Mouse (Mus musculus): ENCODE measurements at regions not wholly inside any gene's neighbourhood (a gene's known extent, or its start where the extent isn't known, plus 50 kb on each side); places are given as distances from the start of the nearest gene placed in this dataset.

GRCm38 (mm10) chr6:49523184-49523583, 127.8 kb downstream of the Stk31 start:
- H3K9me3 ChIP-seq (replicated peaks; ENCODE audit: control insufficient read depth, low read length, poor library complexity, severe bottlenecking): no peaks in the 10 kb centered on the region
- H3K4me1 ChIP-seq (ENCODE audit: control insufficient read depth, insufficient read depth, low read length): no peaks in the 10 kb centered on the region
- H3K4me3 ChIP-seq (ENCODE audit: low read depth, low read length): no peak overlapping the region
- no peak overlapping the region for H3K4me2 ChIP-seq (ENCODE audit: low read length)
- H3K36me3 ChIP-seq (ENCODE audit: control insufficient read depth, insufficient read depth, low read length): no peaks in the 10 kb centered on the region
- no peak overlapping the region for H3K9ac ChIP-seq (ENCODE audit: low read depth, low read length)
- ATAC-seq: peak; percentile 54; the same call in 1 of the 2 replicates
- H3K27ac ChIP-seq (ENCODE audit: low read length): no peak overlapping the region
- no peaks in the 10 kb centered on the region for H3K27me3 ChIP-seq (ENCODE audit: control insufficient read depth, insufficient read depth, low read depth, low read length)
- WGBS: 3% methylated on average over 1 of the region's 1 CpGs

DNA sequence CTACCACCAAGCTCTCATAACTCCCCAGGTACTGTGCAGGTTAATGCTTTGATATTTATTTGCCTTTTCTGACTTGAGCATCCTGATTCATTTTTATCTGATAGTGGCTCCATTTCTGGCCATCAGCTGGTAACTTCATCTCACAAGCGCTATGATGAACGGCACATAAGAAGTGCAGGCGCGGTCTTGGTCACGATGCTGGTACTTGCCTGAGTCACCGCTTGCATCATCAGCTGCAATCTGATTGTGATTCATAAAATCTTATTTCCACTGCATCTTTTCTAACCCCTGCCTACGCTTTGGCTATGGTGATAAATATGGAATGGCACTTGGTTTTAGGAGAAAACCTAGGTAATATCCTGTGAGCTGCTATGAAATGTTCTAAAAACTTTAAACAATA, 128.3 kb downstream of the Stk31 start:
- Histone ChIP-seq H3K36me3 (ENCODE audit: control insufficient read depth, insufficient read depth, low read length) (no peaks in the 10 kb centered on the region), H3K9ac (ENCODE audit: low read depth, low read length) (no peak overlapping the region), H3K4me2 (ENCODE audit: low read length) (no peak overlapping the region), H3K4me1 (ENCODE audit: control insufficient read depth, insufficient read depth, low read length) (no peaks in the 10 kb centered on the region), H3K4me3 (ENCODE audit: low read depth, low read length) (no peak overlapping the region), H3K27ac (ENCODE audit: low read length) (no peak overlapping the region), H3K9me3 (replicated peaks; ENCODE audit: control insufficient read depth, low read length, poor library complexity, severe bottlenecking) (no peaks in the 10 kb centered on the region), H3K27me3 (ENCODE audit: control insufficient read depth, insufficient read depth, low read depth, low read length) (no peaks in the 10 kb centered on the region)
- no peak for ATAC-seq
- WGBS: 92% methylated on average over 7 of the region's 7 CpGs

- no peak overlapping the region for H3K4me2 ChIP-seq (ENCODE audit: low read length)
- 95% methylated on average over 7 of the region's 9 CpGs for WGBS
- H3K27ac ChIP-seq (ENCODE audit: low read length): no peak overlapping the region
- no peak for ATAC-seq
- H3K9ac ChIP-seq (ENCODE audit: low read depth, low read length): no peak overlapping the region
- no peaks in the 10 kb centered on the region for H3K27me3 ChIP-seq (ENCODE audit: control insufficient read depth, insufficient read depth, low read depth, low read length)
- H3K36me3 ChIP-seq (ENCODE audit: control insufficient read depth, insufficient read depth, low read length): no peaks in the 10 kb centered on the region
- no peaks in the 10 kb centered on the region for H3K4me1 ChIP-seq (ENCODE audit: control insufficient read depth, insufficient read depth, low read length)
- no peaks in the 10 kb centered on the region for H3K9me3 ChIP-seq (replicated peaks; ENCODE audit: control insufficient read depth, low read length, poor library complexity, severe bottlenecking)
- no peak overlapping the region for H3K4me3 ChIP-seq (ENCODE audit: low read depth, low read length)
Measured at GRCm38 (mm10) chr6:49533956-49534355, 138.6 kb downstream of the Stk31 start.

GRCm38 (mm10) chr6:49534551-49534950, 139.1 kb downstream of the Stk31 start:
- no peak overlapping the region for H3K4me2 ChIP-seq (ENCODE audit: low read length)
- no peaks in the 10 kb centered on the region for H3K27me3 ChIP-seq (ENCODE audit: control insufficient read depth, insufficient read depth, low read depth, low read length)
- no peaks in the 10 kb centered on the region for H3K4me1 ChIP-seq (ENCODE audit: control insufficient read depth, insufficient read depth, low read length)
- 89% methylated on average over 3 of the region's 3 CpGs for WGBS
- no peaks in the 10 kb centered on the region for H3K36me3 ChIP-seq (ENCODE audit: control insufficient read depth, insufficient read depth, low read length)
- no peaks in the 10 kb centered on the region for H3K9me3 ChIP-seq (replicated peaks; ENCODE audit: control insufficient read depth, low read length, poor library complexity, severe bottlenecking)
- no peak overlapping the region for H3K27ac ChIP-seq (ENCODE audit: low read length)
- no peak for ATAC-seq
- no peak overlapping the region for H3K4me3 ChIP-seq (ENCODE audit: low read depth, low read length)
- no peak overlapping the region for H3K9ac ChIP-seq (ENCODE audit: low read depth, low read length)

DNA sequence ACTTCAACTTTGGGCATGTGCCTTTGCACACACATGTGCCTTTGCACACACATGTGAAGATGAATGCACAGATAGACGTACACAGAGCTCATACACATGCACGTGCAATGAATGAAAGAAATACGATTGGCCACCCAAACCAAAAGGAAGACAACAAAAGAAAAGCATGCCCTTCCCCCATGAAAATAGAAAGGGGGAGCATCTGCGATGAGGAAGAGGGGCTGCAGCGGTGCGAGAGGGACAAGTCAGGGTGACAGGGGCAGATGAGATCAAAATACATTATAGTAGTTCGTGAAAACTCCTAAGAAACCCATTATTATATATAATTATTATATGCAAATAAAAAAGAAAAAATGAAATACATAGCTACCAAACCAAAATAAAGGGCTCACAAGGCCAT, 149.5 kb downstream of the Stk31 start:
- H3K9ac ChIP-seq (ENCODE audit: low read depth, low read length): no peak overlapping the region
- ATAC-seq: no peak
- H3K27me3 ChIP-seq (ENCODE audit: control insufficient read depth, insufficient read depth, low read depth, low read length): no peaks in the 10 kb centered on the region
- H3K9me3 ChIP-seq (replicated peaks; ENCODE audit: control insufficient read depth, low read length, poor library complexity, severe bottlenecking): no peaks in the 10 kb centered on the region
- 87% methylated on average over 7 of the region's 7 CpGs for WGBS
- no peaks in the 10 kb centered on the region for H3K4me1 ChIP-seq (ENCODE audit: control insufficient read depth, insufficient read depth, low read length)
- no peak overlapping the region for H3K27ac ChIP-seq (ENCODE audit: low read length)
- H3K36me3 ChIP-seq (ENCODE audit: control insufficient read depth, insufficient read depth, low read length): no peaks in the 10 kb centered on the region
- no peak overlapping the region for H3K4me3 ChIP-seq (ENCODE audit: low read depth, low read length)
- no peak overlapping the region for H3K4me2 ChIP-seq (ENCODE audit: low read length)

GRCm38 (mm10) chr6:49555069-49555468, 159.7 kb downstream of the Stk31 start:
- no peaks in the 10 kb centered on the region for H3K9me3 ChIP-seq (replicated peaks; ENCODE audit: control insufficient read depth, low read length, poor library complexity, severe bottlenecking)
- no peak overlapping the region for H3K27ac ChIP-seq (ENCODE audit: low read length)
- H3K27me3 ChIP-seq (ENCODE audit: control insufficient read depth, insufficient read depth, low read depth, low read length): no peaks in the 10 kb centered on the region
- no peak for ATAC-seq
- H3K4me2 ChIP-seq (ENCODE audit: low read length): no peak overlapping the region
- H3K4me1 ChIP-seq (ENCODE audit: control insufficient read depth, insufficient read depth, low read length): no peaks in the 10 kb centered on the region
- H3K9ac ChIP-seq (ENCODE audit: low read depth, low read length): no peak overlapping the region
- 84% methylated on average over 10 of the region's 10 CpGs for WGBS
- H3K4me3 ChIP-seq (ENCODE audit: low read depth, low read length): no peak overlapping the region
- no peaks in the 10 kb centered on the region for H3K36me3 ChIP-seq (ENCODE audit: control insufficient read depth, insufficient read depth, low read length)

- no peaks in the 10 kb centered on the region for H3K27me3 ChIP-seq (ENCODE audit: control insufficient read depth, insufficient read depth, low read depth, low read length)
- H3K27ac ChIP-seq (ENCODE audit: low read length): no peak overlapping the region
- 83% methylated on average over 1 of the region's 1 CpGs for WGBS
- no peak overlapping the region for H3K9ac ChIP-seq (ENCODE audit: low read depth, low read length)
- no peak overlapping the region for H3K4me3 ChIP-seq (ENCODE audit: low read depth, low read length)
- ATAC-seq: no peak
- H3K9me3 ChIP-seq (replicated peaks; ENCODE audit: control insufficient read depth, low read length, poor library complexity, severe bottlenecking): no peaks in the 10 kb centered on the region
- H3K4me1 ChIP-seq (ENCODE audit: control insufficient read depth, insufficient read depth, low read length): no peaks in the 10 kb centered on the region
- no peaks in the 10 kb centered on the region for H3K36me3 ChIP-seq (ENCODE audit: control insufficient read depth, insufficient read depth, low read length)
- no peak overlapping the region for H3K4me2 ChIP-seq (ENCODE audit: low read length)
Measured at GRCm38 (mm10) chr6:49558508-49558907, 163.1 kb downstream of the Stk31 start.

DNA sequence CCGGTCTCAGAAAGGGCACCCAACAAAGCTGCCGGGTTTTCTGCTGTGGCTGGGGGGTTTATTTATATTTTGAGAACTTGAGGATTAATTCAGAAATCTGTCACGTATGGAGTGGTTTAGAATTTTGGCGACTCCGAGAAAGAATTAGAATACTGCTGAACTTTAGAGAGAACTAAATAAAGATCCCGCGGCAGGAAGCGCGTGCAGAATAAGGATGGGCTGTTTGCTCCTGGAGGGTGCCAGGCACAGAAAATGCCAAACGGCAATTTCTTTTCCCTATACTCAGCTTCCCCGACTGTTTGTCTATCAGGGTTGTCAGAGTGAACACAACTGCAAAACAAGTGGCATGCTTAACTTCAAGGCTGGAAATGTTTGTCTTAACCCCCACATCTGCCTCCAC, 163.7 kb downstream of the Stk31 start:
- Histone ChIP-seq H3K27ac (ENCODE audit: low read length) (no peak overlapping the region), H3K9ac (ENCODE audit: low read depth, low read length) (no peak overlapping the region), H3K4me2 (ENCODE audit: low read length) (no peak overlapping the region), H3K27me3 (ENCODE audit: control insufficient read depth, insufficient read depth, low read depth, low read length) (no peaks in the 10 kb centered on the region), H3K36me3 (ENCODE audit: control insufficient read depth, insufficient read depth, low read length) (no peaks in the 10 kb centered on the region), H3K4me1 (ENCODE audit: control insufficient read depth, insufficient read depth, low read length) (no peaks in the 10 kb centered on the region), H3K4me3 (ENCODE audit: low read depth, low read length) (no peak overlapping the region), H3K9me3 (replicated peaks; ENCODE audit: control insufficient read depth, low read length, poor library complexity, severe bottlenecking) (no peaks in the 10 kb centered on the region)
- WGBS: 90% methylated on average over 11 of the region's 11 CpGs
- no peak for ATAC-seq

DNA sequence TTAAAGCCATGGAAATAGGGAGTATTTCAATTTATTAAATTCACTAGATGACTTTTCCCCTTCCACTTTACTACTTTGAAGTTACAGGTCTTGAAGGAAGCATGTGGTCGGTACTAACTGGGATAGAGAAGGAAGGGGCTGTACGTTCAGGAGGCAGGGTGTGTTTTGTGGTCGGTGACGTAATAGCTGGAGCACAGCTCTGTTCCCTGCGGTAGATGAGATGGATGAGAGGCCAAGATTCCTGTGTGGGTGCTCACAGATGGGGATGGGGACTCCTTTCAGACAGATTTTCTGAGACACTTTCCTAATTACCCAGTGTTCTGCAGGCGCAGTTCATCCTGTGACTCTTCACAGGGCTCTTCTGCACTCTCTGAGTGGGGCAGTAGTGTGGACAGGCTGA, 182.9 kb downstream of the Stk31 start:
- H3K27me3 ChIP-seq (ENCODE audit: control insufficient read depth, insufficient read depth, low read depth, low read length): no peaks in the 10 kb centered on the region
- peaks cover 12% of the 10 kb centered on the region for H3K4me1 ChIP-seq (ENCODE audit: control insufficient read depth, insufficient read depth, low read length)
- H3K36me3 ChIP-seq (ENCODE audit: control insufficient read depth, insufficient read depth, low read length): no peaks in the 10 kb centered on the region
- no peak for ATAC-seq
- no peak overlapping the region for H3K4me2 ChIP-seq (ENCODE audit: low read length)
- H3K9me3 ChIP-seq (replicated peaks; ENCODE audit: control insufficient read depth, low read length, poor library complexity, severe bottlenecking): no peaks in the 10 kb centered on the region
- WGBS: 87% methylated on average over 6 of the region's 6 CpGs
- no peak overlapping the region for H3K27ac ChIP-seq (ENCODE audit: low read length)
- H3K4me3 ChIP-seq (ENCODE audit: low read depth, low read length): no peak overlapping the region
- no peak overlapping the region for H3K9ac ChIP-seq (ENCODE audit: low read depth, low read length)

DNA sequence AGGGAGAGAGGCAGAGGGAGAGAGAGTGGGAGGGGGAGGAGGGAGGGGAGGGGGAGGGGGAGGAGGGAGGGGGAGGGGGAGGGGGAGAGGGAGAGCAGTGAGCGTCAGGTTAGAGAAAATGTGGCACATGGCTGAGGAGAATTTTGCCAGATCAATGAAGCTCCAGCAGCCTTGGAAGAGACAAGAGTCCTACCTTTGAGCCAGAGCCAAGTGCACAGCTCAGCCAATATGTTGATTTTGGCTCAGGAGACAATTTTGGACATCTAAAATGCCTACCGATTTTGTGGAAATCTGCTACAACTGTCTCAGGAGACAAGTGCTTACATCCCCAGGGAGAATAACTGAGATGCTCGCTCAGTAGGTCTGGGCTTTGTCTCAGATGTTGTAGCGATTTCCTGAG, 184.3 kb downstream of the Stk31 start:
- no peak overlapping the region for H3K4me2 ChIP-seq (ENCODE audit: low read length)
- WGBS: 65% methylated on average over 4 of the region's 4 CpGs
- no peak for ATAC-seq
- no peaks in the 10 kb centered on the region for H3K27me3 ChIP-seq (ENCODE audit: control insufficient read depth, insufficient read depth, low read depth, low read length)
- no peaks in the 10 kb centered on the region for H3K36me3 ChIP-seq (ENCODE audit: control insufficient read depth, insufficient read depth, low read length)
- H3K4me3 ChIP-seq (ENCODE audit: low read depth, low read length): no peak overlapping the region
- no peaks in the 10 kb centered on the region for H3K9me3 ChIP-seq (replicated peaks; ENCODE audit: control insufficient read depth, low read length, poor library complexity, severe bottlenecking)
- H3K27ac ChIP-seq (ENCODE audit: low read length): no peak overlapping the region
- H3K4me1 ChIP-seq (ENCODE audit: control insufficient read depth, insufficient read depth, low read length): peaks cover 15% of the 10 kb centered on the region
- no peak overlapping the region for H3K9ac ChIP-seq (ENCODE audit: low read depth, low read length)

All from midbrain, embryonic 16.5 days (tissue).